Mouse (Mus musculus): ENCODE data around the gene Gal. TPM values are rescaled to one million over a fixed set of nuclear protein-coding genes. Genes with fewer than 3 reads are reported as not detected.

The Gal gene
- polyA plus RNA-seq, 1 experiment from 2014 or later: 0.62 TPM

DNA sequence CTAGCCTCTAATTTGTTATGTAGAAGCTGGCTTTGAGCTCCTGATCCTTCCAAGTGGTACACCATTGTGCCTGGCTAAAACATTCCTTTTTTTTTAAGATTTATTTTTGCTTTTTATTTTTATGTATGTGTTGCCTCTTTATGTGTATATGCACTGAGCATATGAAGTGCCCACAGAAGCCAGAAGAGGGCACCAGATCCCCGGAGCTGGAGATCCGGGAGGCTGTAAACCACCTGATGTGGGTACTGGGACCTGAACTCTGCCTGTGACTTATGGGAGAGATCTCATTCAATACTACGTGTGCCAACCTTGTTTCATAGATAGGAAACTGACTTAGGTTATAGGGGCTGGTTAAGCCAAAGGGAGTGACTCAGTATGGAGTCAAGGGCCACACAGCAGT lies 46.1 kb downstream of the Gal start:
- H3K9ac ChIP-seq (replicated peaks; ENCODE audit: low read length): no peak overlapping the region
- H3K27me3 ChIP-seq (ENCODE audit: insufficient read depth, low read length): no peaks in the 10 kb centered on the region
- H3K4me1 ChIP-seq (ENCODE audit: insufficient read depth, low read length): no peaks in the 10 kb centered on the region
- ATAC-seq (ENCODE audit: low FRiP score, low TSS enrichment): no peak
- no peak overlapping the region for H3K4me3 ChIP-seq (ENCODE audit: low read length)
- no peak overlapping the region for H3K4me2 ChIP-seq (replicated peaks; ENCODE audit: low read depth, low read length)
- H3K36me3 ChIP-seq (ENCODE audit: insufficient read depth, low read length): peaks cover 55% of the 10 kb centered on the region
- no peak overlapping the region for H3K27ac ChIP-seq (ENCODE audit: low read length)
- 92% methylated on average over 3 of the region's 3 CpGs for whole genome bisulfite sequencing
- peaks cover 4% of the 10 kb centered on the region for H3K9me3 ChIP-seq (ENCODE audit: low read length)

- 93% methylated on average over 3 of the region's 3 CpGs for WGBS
- H3K9me3 ChIP-seq (ENCODE audit: low read length): peaks cover 4% of the 10 kb centered on the region
- H3K36me3 ChIP-seq (ENCODE audit: insufficient read depth, low read length): peaks cover 51% of the 10 kb centered on the region
- H3K4me3 ChIP-seq (ENCODE audit: low read length): no peak overlapping the region
- H3K27ac ChIP-seq (ENCODE audit: low read length): no peak overlapping the region
- H3K4me2 ChIP-seq (replicated peaks; ENCODE audit: low read depth, low read length): no peak overlapping the region
- H3K27me3 ChIP-seq (ENCODE audit: insufficient read depth, low read length): no peaks in the 10 kb centered on the region
- no peak for ATAC-seq (ENCODE audit: low FRiP score, low TSS enrichment)
- no peak overlapping the region for H3K9ac ChIP-seq (replicated peaks; ENCODE audit: low read length)
- H3K4me1 ChIP-seq (ENCODE audit: insufficient read depth, low read length): no peaks in the 10 kb centered on the region
Observed at GRCm38 (mm10) chr19:3365089-3365488, 49.3 kb downstream of the Gal start.

DNA sequence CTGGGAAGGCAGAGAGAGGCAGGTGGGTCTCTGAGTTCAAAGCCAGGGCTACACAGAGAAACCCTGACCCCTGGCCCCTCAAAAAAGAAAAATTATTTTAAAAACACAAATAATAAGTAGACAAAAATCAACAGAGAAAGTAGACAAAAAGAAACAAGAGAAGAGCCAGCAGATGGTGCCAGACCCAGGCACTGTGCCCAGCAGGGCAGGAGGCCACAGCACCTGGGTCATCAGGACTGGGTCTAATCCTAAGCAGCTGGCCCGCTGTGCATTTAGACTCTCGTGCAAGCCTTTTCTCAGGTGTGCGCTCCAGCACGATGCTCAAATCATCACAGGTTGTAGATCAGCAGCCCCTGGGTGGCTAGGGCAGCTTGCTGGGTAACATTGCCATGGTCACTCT lies 50.8 kb downstream of the Gal start:
- Histone ChIP-seq H3K9me3 (ENCODE audit: low read length) (peaks cover 4% of the 10 kb centered on the region), H3K27me3 (ENCODE audit: insufficient read depth, low read length) (no peaks in the 10 kb centered on the region), H3K9ac (replicated peaks; ENCODE audit: low read length) (no peak overlapping the region), H3K27ac (ENCODE audit: low read length) (no peak overlapping the region), H3K36me3 (ENCODE audit: insufficient read depth, low read length) (peaks cover 50% of the 10 kb centered on the region), H3K4me3 (ENCODE audit: low read length) (no peak overlapping the region), H3K4me1 (ENCODE audit: insufficient read depth, low read length) (no peaks in the 10 kb centered on the region), H3K4me2 (replicated peaks; ENCODE audit: low read depth, low read length) (no peak overlapping the region)
- no peak for ATAC-seq (ENCODE audit: low FRiP score, low TSS enrichment)
- WGBS: 92% methylated on average over 4 of the region's 4 CpGs

Other genes starting within 250 kb of the Gal start
- gene Mrpl21, start 131.6 kb downstream of the Gal start, polyA plus RNA-seq (2015; fragmentation: Nextera tagmentation; extraction: Ambion mirVana): 117 and 125 TPM in 2 replicates
- 11.2 and 11.6 TPM in 2 replicates for gene Ighmbp2, start 131.5 kb downstream of the Gal start, polyA plus RNA-seq (2015; fragmentation: Nextera tagmentation; extraction: Ambion mirVana)
- 44.5 and 46.4 TPM in 2 replicates for gene Cpt1a, start 92.2 kb downstream of the Gal start, polyA plus RNA-seq (2015; fragmentation: Nextera tagmentation; extraction: Ambion mirVana)
- 0.27 and 0.36 TPM in 2 replicates for gene Tesmin, start 25.7 kb downstream of the Gal start, polyA plus RNA-seq (2015; fragmentation: Nextera tagmentation; extraction: Ambion mirVana)
- 67.7 and 68.7 TPM in 2 replicates for gene Ppp6r3, start 161.2 kb upstream of the Gal start, polyA plus RNA-seq (2015; fragmentation: Nextera tagmentation; extraction: Ambion mirVana)